Mouse (Mus musculus) layer of hippocampus, postnatal 36 days (tissue): ENCODE measurements around the gene Wars2. TPM values are rescaled to one million over a fixed set of nuclear protein-coding genes. Genes with fewer than 3 reads are reported as not detected.

Experiments used
- DNase-seq, 2 experiments: peaks; one replicate each; pipeline ENCODE4 v3.0.0; 2022
- total RNA-seq, 2 experiments: library from RNA; stranded (reverse); gene quantifications; 2 replicates each; pipeline ENCODE4 v1.2.3; 2021

Gene Wars2
- total RNA-seq, 2 experiments from 2014 or later = 6.3 to 8.5 TPM

- no peak for DNase-seq
These were observed 52.7 kb downstream of the Wars2 start for GRCm38 (mm10) chr3:99193576-99193975.

DNA sequence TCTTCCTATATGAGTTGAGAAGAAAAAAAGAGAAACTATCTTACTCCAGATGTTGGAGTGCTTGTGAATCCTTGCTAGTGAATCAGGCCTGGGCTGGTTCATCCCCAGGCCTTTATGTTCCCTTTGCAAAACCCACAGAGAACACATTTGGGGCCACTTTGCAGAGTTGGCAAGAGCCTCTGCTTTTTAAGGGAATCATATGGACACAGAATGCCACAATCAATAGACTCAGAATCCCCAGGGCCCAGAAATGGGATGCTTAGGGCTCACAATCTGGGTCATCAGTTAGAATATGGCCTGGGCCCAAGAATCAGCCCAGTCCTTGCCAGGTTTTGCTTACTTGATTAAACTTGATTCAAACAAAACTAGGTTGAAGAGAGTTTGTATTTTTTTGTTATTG lies 62.5 kb downstream of the Wars2 start:
- no peak for DNase-seq

DNA sequence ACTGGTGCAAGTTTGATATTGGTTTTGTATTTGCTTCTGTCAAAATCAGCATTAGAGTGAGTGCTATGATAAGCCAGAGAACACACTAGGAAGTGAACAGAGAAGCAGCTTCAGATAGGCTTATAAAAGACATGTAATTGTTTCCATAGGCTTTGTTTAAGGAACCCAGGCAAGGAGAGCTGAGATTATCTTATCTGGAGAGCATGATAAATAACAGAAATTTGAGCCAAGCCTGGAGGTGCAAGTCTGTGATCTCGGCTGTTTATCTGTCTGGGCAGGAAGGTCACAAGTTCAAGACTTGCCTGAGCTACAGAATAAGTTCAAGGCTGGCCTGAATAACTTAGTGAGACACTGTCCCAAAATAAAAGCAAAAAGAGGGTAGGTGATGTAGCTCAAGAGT lies 67.5 kb downstream of the Wars2 start:
- DNase-seq = no peak

DNA sequence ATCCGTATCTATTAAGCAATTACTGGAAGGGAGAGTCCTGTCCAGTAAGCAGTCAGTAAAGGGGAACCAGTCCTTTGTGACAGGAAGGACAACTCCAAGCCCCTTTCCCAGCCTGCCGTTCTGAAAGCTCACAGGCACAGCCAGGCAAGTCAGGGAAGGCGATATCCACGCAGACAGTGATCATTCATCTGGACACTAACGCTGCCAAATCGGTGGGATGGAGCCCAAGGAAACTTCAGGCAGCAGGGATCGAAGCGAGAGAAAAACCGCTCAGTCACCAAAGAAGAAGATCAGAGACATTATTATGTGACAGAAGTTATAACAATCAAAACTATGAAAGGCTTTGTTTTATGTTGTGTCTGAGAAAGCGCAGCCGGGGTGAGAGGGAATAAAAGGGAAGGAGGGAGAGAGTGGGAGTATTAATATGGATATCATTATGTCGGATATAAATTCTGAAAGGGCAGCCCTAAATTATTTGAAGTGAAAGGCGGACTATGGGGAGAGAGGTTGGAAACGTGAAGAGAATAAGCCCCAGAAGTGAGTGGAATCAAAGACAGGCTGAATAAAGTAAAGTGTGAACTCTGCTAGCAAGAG lies 70.3 kb downstream of the Wars2 start:
- no peak for DNase-seq

GRCm38 (mm10) chr3:99227807-99228206 lies 86.9 kb downstream of the Wars2 start:
- DNase-seq = no peak

- no peak for DNase-seq
These were observed 92.8 kb downstream of the Wars2 start for GRCm38 (mm10) chr3:99233393-99234318.

GRCm38 (mm10) chr3:99234319-99234869 lies 93.5 kb downstream of the Wars2 start:
- DNase-seq = no peak

- DNase-seq = no peak
These were observed 94.4 kb downstream of the Wars2 start for GRCm38 (mm10) chr3:99235116-99235803.

DNA sequence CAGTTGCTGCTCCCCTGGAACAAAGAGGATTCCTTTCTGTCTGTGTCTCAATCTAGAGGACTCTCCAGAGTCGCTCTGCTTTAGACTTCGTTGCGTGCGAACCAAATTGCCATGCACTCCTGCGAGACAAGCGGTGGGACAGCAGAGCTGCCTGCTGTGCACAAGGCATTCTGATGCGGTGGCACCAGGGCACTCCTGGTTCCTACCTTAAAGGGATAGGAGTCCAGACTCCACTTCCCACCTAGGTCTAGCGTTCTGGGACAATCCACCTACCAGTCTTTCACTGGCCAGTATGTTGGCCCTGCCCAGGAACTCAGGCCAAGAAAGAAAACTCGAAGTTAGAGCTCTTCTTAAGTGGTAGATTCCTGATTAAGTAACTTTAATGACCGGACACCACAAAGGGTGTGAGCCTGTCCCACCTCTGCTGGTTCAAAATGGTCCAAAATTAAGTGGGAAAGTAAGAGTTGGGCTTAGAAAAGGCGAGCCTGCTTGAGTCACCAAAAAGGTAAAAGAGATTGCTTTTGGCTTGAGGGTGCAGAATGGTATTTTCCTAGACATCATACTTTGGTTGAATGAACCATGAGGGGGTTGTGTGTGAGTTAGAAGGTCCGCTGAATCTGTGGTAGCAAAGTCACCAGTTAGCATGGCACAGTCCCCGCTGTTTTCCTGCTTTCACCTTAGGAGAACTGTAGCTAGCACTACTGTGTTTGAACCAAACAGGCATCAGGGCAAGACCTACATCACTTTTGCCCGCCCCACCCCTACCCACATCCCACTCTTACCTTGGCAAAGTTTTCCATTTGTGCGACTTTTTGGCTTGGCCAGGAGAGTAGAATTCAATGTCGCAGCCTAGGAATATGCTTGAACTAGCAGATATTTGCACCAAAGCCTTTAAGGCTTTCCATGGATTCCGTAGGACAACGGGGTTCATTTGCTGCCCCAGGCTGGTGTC lies 95.2 kb downstream of the Wars2 start:
- no peak for DNase-seq

DNA sequence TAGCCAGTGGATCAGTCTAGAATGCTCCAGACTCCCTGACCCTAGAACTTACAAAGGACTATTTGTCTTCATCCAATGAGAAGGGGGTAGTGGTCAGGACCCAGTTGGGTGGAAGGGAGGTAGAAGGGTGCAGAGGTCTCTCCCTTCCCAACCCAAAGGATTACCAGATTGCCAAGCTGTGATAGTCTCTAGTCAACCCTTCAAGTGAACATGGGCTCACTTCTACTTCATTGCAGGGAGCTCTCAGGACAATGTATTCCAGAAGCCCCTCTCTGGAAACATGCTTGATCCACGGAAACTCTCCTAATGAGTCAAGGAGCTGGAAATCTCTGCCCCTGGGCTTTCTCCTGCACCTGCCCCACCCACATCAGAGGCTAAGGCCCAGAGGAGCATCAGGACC lies 97.8 kb downstream of the Wars2 start:
- DNase-seq = no peak

DNA sequence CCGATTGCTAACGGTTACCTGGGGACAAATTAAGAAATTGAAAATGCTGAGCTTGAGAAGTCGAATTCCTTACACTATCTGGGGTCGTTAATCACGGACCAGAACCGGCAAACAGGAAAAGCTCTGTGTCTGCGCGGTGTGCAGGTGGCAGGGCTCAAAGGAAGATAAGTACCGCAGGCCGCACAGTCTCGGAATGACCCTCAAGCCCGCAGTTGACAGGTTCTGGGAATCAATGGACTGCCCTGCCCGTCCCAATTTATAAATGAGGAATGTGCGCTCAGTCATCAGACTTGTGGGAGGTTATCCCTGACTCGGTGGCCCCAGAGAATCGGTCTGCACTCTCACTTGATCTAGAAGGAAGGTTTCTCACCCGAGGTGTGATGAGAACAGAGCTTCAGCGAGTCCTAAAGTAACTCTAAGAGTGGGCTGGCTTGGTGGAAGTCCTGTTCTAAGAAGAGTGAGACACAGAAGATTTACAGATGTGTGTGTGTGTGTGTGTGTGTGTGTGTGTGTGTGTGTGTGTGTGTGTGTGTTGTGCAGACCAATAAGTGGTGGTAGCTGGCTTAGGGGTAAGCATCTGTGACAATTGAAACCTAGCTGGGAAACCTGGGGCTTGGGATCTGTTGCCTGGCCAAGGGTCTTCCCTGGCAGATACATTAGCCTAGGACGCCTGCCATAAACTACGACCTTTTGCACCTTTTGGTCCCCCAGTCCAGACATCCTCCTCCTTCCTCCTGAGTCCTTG lies 98.6 kb downstream of the Wars2 start:
- no peak for DNase-seq

GRCm38 (mm10) chr3:99240213-99240720 lies 99.4 kb downstream of the Wars2 start, which contains the start of gene Tbx15:
Gene Tbx15, plus strand, starts transcription at chr3:99240381.
- no peak for DNase-seq

GRCm38 (mm10) chr3:99240811-99241738 lies 100.2 kb downstream of the Wars2 start:
- no peak for DNase-seq

GRCm38 (mm10) chr3:99242481-99242880 lies 101.6 kb downstream of the Wars2 start:
- DNase-seq = no peak

DNA sequence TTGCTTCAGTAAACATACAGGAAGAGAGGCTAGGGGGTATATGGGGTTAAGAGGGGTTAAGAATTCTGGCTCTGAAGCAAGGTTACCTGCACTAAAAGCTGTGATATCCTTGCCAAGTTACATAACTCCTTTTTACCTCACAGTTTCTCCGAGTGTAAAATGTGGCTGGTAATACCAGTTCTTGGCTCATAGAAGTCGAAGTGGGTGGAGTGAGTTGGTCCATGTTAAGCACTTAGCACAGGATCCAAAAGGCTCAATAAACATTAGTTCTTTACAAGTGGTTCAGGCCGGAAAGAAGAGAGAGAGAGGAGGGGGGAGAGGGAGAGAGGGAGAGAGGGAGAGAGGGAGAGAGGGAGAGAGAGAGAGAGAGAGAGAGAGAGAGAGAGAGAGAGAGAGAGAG lies 104.5 kb downstream of the Wars2 start:
- no peak for DNase-seq

DNA sequence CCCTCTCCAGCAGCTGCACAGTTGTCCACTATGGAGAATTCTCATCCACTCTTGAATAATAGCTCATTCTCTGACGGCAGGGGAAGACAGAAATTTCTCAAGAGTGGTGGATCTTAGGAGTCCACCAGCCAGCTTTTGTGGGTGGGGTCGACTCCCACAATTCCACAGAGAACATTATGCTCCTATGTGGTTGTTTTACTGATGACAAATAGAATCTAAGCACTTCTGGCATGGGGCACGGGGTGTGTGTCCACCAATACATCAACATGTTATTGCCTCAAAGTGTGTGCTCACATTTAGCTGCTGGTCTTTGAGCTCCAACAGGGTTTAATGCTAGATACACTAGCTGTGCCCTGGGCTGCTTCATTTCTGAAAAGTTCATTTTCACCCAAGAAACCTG lies 105.8 kb downstream of the Wars2 start:
- no peak for DNase-seq

GRCm38 (mm10) chr3:99247586-99247985 lies 106.7 kb downstream of the Wars2 start:
- DNase-seq = no peak

GRCm38 (mm10) chr3:99247996-99248801 lies 107.3 kb downstream of the Wars2 start:
- no peak for DNase-seq
